7 mouse cellular contexts compared by ENCODE assay signal in the genomic region with DNA sequence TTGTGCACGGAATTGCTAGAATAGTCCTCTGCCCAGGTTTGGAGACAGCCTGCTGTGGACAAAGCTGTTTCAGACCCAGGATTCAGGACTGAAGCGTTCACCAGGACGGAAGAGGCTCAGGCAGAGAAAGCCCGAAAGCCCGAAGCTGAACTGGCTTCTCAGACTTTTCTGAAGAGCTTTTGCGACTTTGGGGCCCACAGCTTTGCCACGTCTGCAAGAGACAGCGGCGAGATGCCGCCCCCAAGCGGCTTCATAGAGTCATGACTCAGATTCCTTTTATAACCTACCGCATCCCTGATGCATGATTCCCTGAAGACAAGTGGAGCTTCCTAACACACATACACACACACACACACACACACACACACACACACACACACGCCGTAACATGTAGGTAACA. TPM values are rescaled to one million over a fixed set of nuclear protein-coding genes. Genes with fewer than 3 reads are reported as not detected.
DNase-seq lines count a peak whose midpoint lies in the region; ATAC-seq lines count a peak whose summit lies in the region.

No protein-coding gene starts in this region.

- no peaks in the 10 kb centered on the region for H3K27me3 ChIP-seq in forebrain, embryonic 16.5 days (replicated peaks; ENCODE audit: control insufficient read depth, insufficient read depth, low read length)

- no peaks in the 10 kb centered on the region for H3K4me1 ChIP-seq in forebrain, embryonic 16.5 days (replicated peaks; ENCODE audit: control insufficient read depth, insufficient read depth, low read length)

- H3K9me3 ChIP-seq in forebrain, embryonic 16.5 days (ENCODE audit: control insufficient read depth, low read length): no peaks in the 10 kb centered on the region

- no peak overlapping the region for H3K4me2 ChIP-seq in forebrain, embryonic 16.5 days (ENCODE audit: low read length)

- no peak overlapping the region for H3K9ac ChIP-seq in forebrain, embryonic 16.5 days (replicated peaks; ENCODE audit: low read depth, low read length)

- H3K36me3 ChIP-seq in forebrain, embryonic 16.5 days (ENCODE audit: control insufficient read depth, insufficient read depth): no peaks in the 10 kb centered on the region

- WGBS in forebrain, embryonic 16.5 days: 16% methylated on average over 14 of the region's 14 CpGs

- no peak overlapping the region for H3K27ac ChIP-seq in forebrain, embryonic 16.5 days (ENCODE audit: low read length)

- peak; percentile 57 for ATAC-seq in forebrain, embryonic 16.5 days
- peak; percentile 68 for ATAC-seq in megakaryocyte, adult 5-6 weeks (ENCODE audit: poor library complexity, severe bottlenecking)

- DNase-seq in R1 (ENCODE audit: low read depth, low spot score): peak; percentile 78
- DNase-seq in cerebellum, adult 11 months: peak; percentile 32
- DNase-seq in heart, postnatal 4 days: peak; percentile 82
- DNase-seq in layer of hippocampus, postnatal 25 days (ENCODE audit: extremely low spot score in 1 of 2, low spot score in 1 of 2): peak; percentile 44 to 70
- peak; percentile 58 for DNase-seq in skeletal muscle tissue, adult 2 months (ENCODE audit: low read depth, low spot score)

- H3K4me3 ChIP-seq in forebrain, embryonic 16.5 days (replicated peaks; ENCODE audit: low read length): no peak overlapping the region

RNA-seq across cellular contexts. Expression of gene 1810062G17Rik, which starts 21.0 kb away (rescaled TPM):
- 0.27 TPM in 1 of 2 replicates, not detected in the other for polyA plus RNA-seq in forebrain, embryonic 16.5 days (2015; fragmentation: Nextera tagmentation; extraction: Ambion mirVana)
- under 1 TPM; 0.50 to 0.91 TPM for total RNA-seq in heart, postnatal 4 days (2021)
- total RNA-seq in layer of hippocampus, postnatal 25 days (2021): not detected
- total RNA-seq in megakaryocyte, adult 5-6 weeks (2015): 0.25 and 0.36 TPM in 2 replicates
- total RNA-seq in megakaryocyte, adult 5-6 weeks (2017): 0.53 TPM in 1 of 2 replicates, not detected in the other

RNA-seq across cellular contexts. Expression of gene Anxa5, which starts 21.1 kb away (rescaled TPM):
- polyA plus RNA-seq in forebrain, embryonic 16.5 days (2015; fragmentation: Nextera tagmentation; extraction: Ambion mirVana): 54.3 and 72.7 TPM in 2 replicates
- 100 to 1,000 TPM; 250 to 254 TPM for total RNA-seq in heart, postnatal 4 days (2021)
- total RNA-seq in layer of hippocampus, postnatal 25 days (2021): 10 to 100 TPM; 54.5 to 59.8 TPM
- 570 and 686 TPM in 2 replicates for total RNA-seq in megakaryocyte, adult 5-6 weeks (2015)
- 409 and 433 TPM in 2 replicates for total RNA-seq in megakaryocyte, adult 5-6 weeks (2017)

RNA-seq across cellular contexts. Expression of gene Gm11549, which starts 24.9 kb away (rescaled TPM):
- polyA plus RNA-seq in forebrain, embryonic 16.5 days (2015; fragmentation: Nextera tagmentation; extraction: Ambion mirVana): 0.39 TPM in 2 replicates
- under 1 TPM; 0.09 to 0.12 TPM for total RNA-seq in heart, postnatal 4 days (2021)
- total RNA-seq in layer of hippocampus, postnatal 25 days (2021): 1 to 10 TPM; 1.7 to 2.9 TPM
- not detected in 2 replicates for total RNA-seq in megakaryocyte, adult 5-6 weeks (2015)
- not detected in 2 replicates for total RNA-seq in megakaryocyte, adult 5-6 weeks (2017)

RNA-seq across cellular contexts. Expression of gene Exosc9, which starts 55.7 kb away (rescaled TPM):
- polyA plus RNA-seq in forebrain, embryonic 16.5 days (2015; fragmentation: Nextera tagmentation; extraction: Ambion mirVana): 86.9 and 91.6 TPM in 2 replicates
- total RNA-seq in heart, postnatal 4 days (2021): 10 to 100 TPM; 29.8 to 32.0 TPM
- 10 to 100 TPM; 38.9 to 42.2 TPM for total RNA-seq in layer of hippocampus, postnatal 25 days (2021)
- total RNA-seq in megakaryocyte, adult 5-6 weeks (2015): 48.9 and 57.0 TPM in 2 replicates
- 60.9 and 76.3 TPM in 2 replicates for total RNA-seq in megakaryocyte, adult 5-6 weeks (2017)

Comparison
In these comparisons a context has a peak if more than half of its experiments do, and no peak if none do; other contexts are left out.
1. DNase-seq: peak in every context shown above with its lines; median percentile 82 in heart, postnatal 4 days; 78 in R1; 58 in skeletal muscle tissue, adult 2 months; 57 in layer of hippocampus, postnatal 25 days; 32 in cerebellum, adult 11 months.
2. RNA of gene Anxa5, which starts 21.1 kb away (total RNA-seq): 409 to 686 TPM in megakaryocyte, adult 5-6 weeks and 250 to 254 TPM in heart, postnatal 4 days; 54.5 to 59.8 TPM in layer of hippocampus, postnatal 25 days; every median in the first group is over 4 times any median in the second.